7 mouse cellular contexts compared by ENCODE assay signal in the genomic region with DNA sequence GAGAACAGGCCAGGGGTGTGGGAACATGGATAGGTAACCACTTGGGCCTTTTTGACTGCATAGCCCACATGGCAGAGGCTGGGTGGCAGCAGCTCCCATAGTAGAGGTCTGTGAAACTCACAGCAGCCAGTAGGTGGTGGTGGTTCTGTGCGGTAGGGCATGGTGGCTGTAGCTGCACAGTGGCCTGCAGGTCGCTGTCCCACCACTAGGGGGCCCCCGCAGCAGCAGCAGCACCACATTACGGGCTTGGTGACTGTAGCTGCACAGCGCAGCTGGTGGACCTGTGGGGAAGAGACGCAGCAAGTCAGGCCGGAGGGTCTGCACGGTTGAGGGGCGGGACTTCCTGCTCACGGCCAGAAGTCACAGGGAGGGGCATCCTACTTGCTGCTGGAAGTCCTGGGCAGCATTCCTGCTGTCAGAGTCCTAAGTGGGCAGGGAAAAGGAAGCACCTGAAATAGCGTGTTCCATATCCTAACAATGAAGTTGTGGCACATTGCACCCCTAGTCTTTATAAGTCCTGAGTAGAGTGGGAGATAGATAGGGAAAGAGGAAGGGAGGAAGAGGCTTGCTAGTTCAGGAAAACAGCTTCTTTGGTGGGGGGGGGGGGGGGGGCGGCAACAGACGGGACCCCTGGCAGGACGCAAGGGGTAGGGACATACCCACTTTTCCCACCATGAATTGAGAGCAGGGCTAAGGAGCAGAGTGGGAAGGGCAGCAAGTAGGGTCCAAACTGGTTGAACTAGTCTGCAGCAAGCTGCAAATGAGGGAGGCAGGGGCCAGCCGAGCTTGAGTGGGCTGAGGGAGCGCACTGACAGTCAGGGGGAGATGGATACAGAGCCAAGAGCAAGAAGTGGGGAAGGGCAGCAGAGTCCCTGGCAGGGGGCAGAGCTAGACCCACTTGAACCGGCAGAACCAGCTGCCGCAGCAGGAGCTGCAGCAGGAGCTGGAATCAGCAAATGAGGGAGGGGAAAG.
DNase-seq lines count a peak whose midpoint lies in the region; ATAC-seq lines count a peak whose summit lies in the region.

No protein-coding gene starts in this region.

- no peaks in the 10 kb centered on the region for H3K27me3 ChIP-seq in intestine, embryonic 14.5 days (replicated peaks; ENCODE audit: control insufficient read depth, insufficient read depth, low read length)
- no peaks in the 10 kb centered on the region for H3K27me3 ChIP-seq in midbrain, embryonic 10.5 days (ENCODE audit: low read depth, poor library complexity, severe bottlenecking)

- no peaks in the 10 kb centered on the region for H3K9me3 ChIP-seq in intestine, embryonic 14.5 days (ENCODE audit: control insufficient read depth, low read length)
- H3K9me3 ChIP-seq in midbrain, embryonic 10.5 days (replicated peaks): no peaks in the 10 kb centered on the region

- ATAC-seq in intestine, embryonic 14.5 days (replicated peaks; ENCODE audit: low FRiP score, low TSS enrichment, low read depth): peak; percentile 98

- no peak overlapping the region for H3K27ac ChIP-seq in intestine, embryonic 14.5 days (ENCODE audit: low read depth)
- peak overlapping the region; percentile 64 for H3K27ac ChIP-seq in midbrain, embryonic 10.5 days (replicated peaks)

- H3K9ac ChIP-seq in intestine, embryonic 14.5 days (ENCODE audit: low read length): no peak overlapping the region

- peak overlapping the region; percentile 31 for H3K4me3 ChIP-seq in intestine, embryonic 14.5 days (ENCODE audit: low read depth, low read length)
- peak overlapping the region; percentile 55 for H3K4me3 ChIP-seq in midbrain, embryonic 10.5 days

- intact Hi-C loops in left cerebral cortex, postnatal 14 days (cut with DNase I): loop anchor here (1.0 kb wide), 1 partner anchor 144 kb away; no protein-coding TSS in a partner anchor

- 24% methylated on average over 18 of the region's 18 CpGs for WGBS in intestine, embryonic 14.5 days
- 21% methylated on average over 17 of the region's 18 CpGs for WGBS in midbrain, embryonic 10.5 days

- DNase-seq in adrenal gland, adult 18-20 months (ENCODE audit: low spot score in 2 of 2): peak; percentile 84 to 87
- peak; percentile 91 for DNase-seq in embryo, embryonic 11 days
- peak; percentile 81 for DNase-seq in gastrocnemius, postnatal 25 days
- DNase-seq in intestine, embryonic 14.5 days (ENCODE audit: low spot score): peak; percentile 89
- peak; percentile 92 for DNase-seq in left cerebral cortex, postnatal 14 days (ENCODE audit: low spot score in 2 of 2)
- DNase-seq in midbrain, embryonic 10.5 days (ENCODE audit: low spot score): peak; percentile 89
- DNase-seq in right cerebral cortex, postnatal 4 days: peak; percentile 86

- no peaks in the 10 kb centered on the region for H3K4me1 ChIP-seq in intestine, embryonic 14.5 days (replicated peaks; ENCODE audit: control insufficient read depth, insufficient read depth, low read length)
- H3K4me1 ChIP-seq in midbrain, embryonic 10.5 days: no peaks in the 10 kb centered on the region

- H3K36me3 ChIP-seq in intestine, embryonic 14.5 days (ENCODE audit: control insufficient read depth, insufficient read depth, low read length): no peaks in the 10 kb centered on the region
- H3K36me3 ChIP-seq in midbrain, embryonic 10.5 days: no peaks in the 10 kb centered on the region

- peak overlapping the region; percentile 54 for H3K4me2 ChIP-seq in intestine, embryonic 14.5 days (ENCODE audit: low read length)
